ENCODE assay signal across 29 mouse cellular contexts in the genomic region with DNA sequence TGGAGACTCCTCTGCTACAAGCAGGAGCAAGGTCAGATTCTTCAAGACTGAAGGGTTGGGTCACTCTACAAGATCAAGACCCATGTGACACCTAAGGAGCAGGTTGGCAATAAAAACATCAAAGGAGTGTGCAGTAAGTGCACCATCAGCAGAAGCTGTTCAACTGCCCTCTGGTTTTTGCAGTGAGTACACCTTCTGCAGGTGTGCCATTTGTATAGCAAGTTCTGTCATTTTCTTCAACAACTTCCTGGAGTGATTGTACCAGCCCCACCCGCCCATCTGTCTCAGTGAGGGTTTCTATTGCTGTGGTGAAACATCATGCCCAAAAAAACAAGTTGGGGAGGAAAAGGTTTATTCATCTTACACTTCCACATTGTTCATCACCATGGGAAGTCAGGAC. TPM values are rescaled to one million over a fixed set of nuclear protein-coding genes. Genes with fewer than 3 reads are reported as not detected.
DNase-seq lines count a peak whose midpoint lies in the region; ATAC-seq lines count a peak whose summit lies in the region.
"Had no signal": no experiment of that assay in that cellular context is flagged by ENCODE, and none has a peak within 500 bp of the region (broad histone marks: within the 10 kb centered on the region; RNA-seq: fewer than 3 reads in every experiment).

No protein-coding gene starts in this region.

- no peaks in the 10 kb centered on the region for H3K36me3 ChIP-seq in forebrain, embryonic 14.5 days (ENCODE audit: control insufficient read depth, insufficient read depth, low read length)
- no peaks in the 10 kb centered on the region for H3K36me3 ChIP-seq in forebrain, embryonic 12.5 days (replicated peaks)
- H3K36me3 ChIP-seq in intestine, embryonic 16.5 days (ENCODE audit: control insufficient read depth, insufficient read depth, low read length), result no peaks in the 10 kb centered on the region
- H3K36me3 ChIP-seq: embryonic facial prominence, embryonic 10.5 days; embryonic facial prominence, embryonic 15.5 days; G1E; heart, embryonic 15.5 days; hindbrain, embryonic 12.5 days; liver, embryonic 12.5 days; neural tube, embryonic 15.5 days; stomach, embryonic 15.5 days had no signal

- no peak overlapping the region for H3K4me3 ChIP-seq in forebrain, embryonic 14.5 days (ENCODE audit: low read depth, low read length)
- H3K4me3 ChIP-seq in forebrain, embryonic 12.5 days (replicated peaks), result no peak overlapping the region
- H3K4me3 ChIP-seq in intestine, embryonic 16.5 days (ENCODE audit: low read length), result no peak overlapping the region
- H3K4me3 ChIP-seq: embryonic facial prominence, embryonic 10.5 days; embryonic facial prominence, embryonic 15.5 days; heart, embryonic 15.5 days; hindbrain, embryonic 12.5 days; liver, embryonic 12.5 days; megakaryocyte, embryonic 14.5 days; neural tube, embryonic 15.5 days; stomach, embryonic 15.5 days had no signal

- H3K27me3 ChIP-seq in forebrain, embryonic 14.5 days (replicated peaks; ENCODE audit: control insufficient read depth, insufficient read depth, low read length), result no peaks in the 10 kb centered on the region
- H3K27me3 ChIP-seq in forebrain, embryonic 12.5 days, result no peaks in the 10 kb centered on the region
- H3K27me3 ChIP-seq in intestine, embryonic 16.5 days (replicated peaks; ENCODE audit: control insufficient read depth, insufficient read depth, low read length), result no peaks in the 10 kb centered on the region
- H3K27me3 ChIP-seq: embryonic facial prominence, embryonic 15.5 days; heart, embryonic 15.5 days; hindbrain, embryonic 12.5 days; liver, embryonic 12.5 days; megakaryocyte, embryonic 14.5 days; neural tube, embryonic 15.5 days; stomach, embryonic 15.5 days had no signal

- no peak overlapping the region for H3K9ac ChIP-seq in forebrain, embryonic 14.5 days (ENCODE audit: low read length)
- H3K9ac ChIP-seq in forebrain, embryonic 12.5 days, result no peak overlapping the region
- no peak overlapping the region for H3K9ac ChIP-seq in intestine, embryonic 16.5 days (ENCODE audit: low read depth, low read length)
- H3K9ac ChIP-seq: embryonic facial prominence, embryonic 15.5 days; heart, embryonic 15.5 days; hindbrain, embryonic 12.5 days; liver, embryonic 12.5 days; liver, postnatal 0 days; neural tube, embryonic 15.5 days; stomach, embryonic 15.5 days had no signal

- H3K4me2 ChIP-seq in forebrain, embryonic 14.5 days (ENCODE audit: low read length), result no peak overlapping the region
- H3K4me2 ChIP-seq in forebrain, embryonic 12.5 days, result no peak overlapping the region
- H3K4me2 ChIP-seq in intestine, embryonic 16.5 days (ENCODE audit: low read depth, low read length), result no peak overlapping the region
- H3K4me2 ChIP-seq: embryonic facial prominence, embryonic 15.5 days; heart, embryonic 15.5 days; hindbrain, embryonic 12.5 days; liver, embryonic 12.5 days; neural tube, embryonic 15.5 days; stomach, embryonic 15.5 days had no signal

- WGBS in forebrain, embryonic 14.5 days, result 81% methylated on average over 1 of the region's 1 CpGs
- WGBS in forebrain, embryonic 12.5 days, result 82% methylated on average over 1 of the region's 1 CpGs
- WGBS in intestine, embryonic 16.5 days, result 75% methylated on average over 1 of the region's 1 CpGs

- no peak for DNase-seq in forebrain, embryonic 14.5 days (ENCODE audit: low spot score)
- DNase-seq in ZHBTc4 (ENCODE audit: low read depth, low spot score) (peak; percentile 33), adipocyte (ENCODE audit: low spot score) (no peak)
- DNase-seq in thymus, postnatal 10 days (ENCODE audit: low spot score in 2 of 2), result peak; percentile 48 to 54
- DNase-seq in natural killer cell, adult 2 months (ENCODE audit: low spot score in 2 of 2), result no peak
- no peak for DNase-seq in cerebellum, postnatal 4 days (ENCODE audit: low spot score in 2 of 2)
- DNase-seq: adrenal gland, postnatal 25 days; cerebellum, adult 11-12 months; cerebellum, postnatal 14 days; heart, postnatal 36 days; kidney, adult 11 months; kidney, postnatal 4 days; liver, postnatal 0 days; lung, postnatal 4 days; midbrain, embryonic 14.5 days; right cerebral cortex, postnatal 25 days had no signal

- H3K27ac ChIP-seq in forebrain, embryonic 14.5 days (ENCODE audit: low read depth, low read length), result peak overlapping the region; percentile 66; the same call in 1 of the 2 replicates
- no peak overlapping the region for H3K27ac ChIP-seq in forebrain, embryonic 12.5 days
- H3K27ac ChIP-seq in intestine, embryonic 16.5 days (ENCODE audit: low read length), result no peak overlapping the region
- H3K27ac ChIP-seq: embryonic facial prominence, embryonic 10.5 days; embryonic facial prominence, embryonic 15.5 days; heart, embryonic 15.5 days; hindbrain, embryonic 12.5 days; hindbrain, postnatal 0 days; kidney, postnatal 0 days; liver, embryonic 12.5 days; neural tube, embryonic 15.5 days; stomach, embryonic 15.5 days had no signal

- H3K9me3 ChIP-seq in forebrain, embryonic 14.5 days (replicated peaks; ENCODE audit: control insufficient read depth, low read length), result no peaks in the 10 kb centered on the region
- H3K9me3 ChIP-seq in forebrain, embryonic 12.5 days, result 0 out of 2 replicates have a peak, but pooled peaks cover 4% of the 10 kb centered on the region
- H3K9me3 ChIP-seq in intestine, embryonic 16.5 days (ENCODE audit: control insufficient read depth, low read length), result no peaks in the 10 kb centered on the region
- H3K9me3 ChIP-seq: embryonic facial prominence, embryonic 15.5 days; heart, embryonic 15.5 days; liver, embryonic 12.5 days; neural tube, embryonic 15.5 days; stomach, embryonic 15.5 days had no signal

- H3K4me1 ChIP-seq in forebrain, embryonic 14.5 days (ENCODE audit: control insufficient read depth, insufficient read depth, low read length), result peaks cover 30% of the 10 kb centered on the region
- peaks cover 21% of the 10 kb centered on the region for H3K4me1 ChIP-seq in forebrain, embryonic 12.5 days
- H3K4me1 ChIP-seq in intestine, embryonic 16.5 days (ENCODE audit: control insufficient read depth, insufficient read depth, low read length), result peaks cover 22% of the 10 kb centered on the region
- H3K4me1 ChIP-seq: megakaryocyte, embryonic 14.5 days had no signal

- ATAC-seq in forebrain, embryonic 14.5 days, result no peak
- no peak for ATAC-seq in forebrain, embryonic 12.5 days (ENCODE audit: low FRiP score)
- ATAC-seq in intestine, embryonic 16.5 days, result peak; percentile 72
- ATAC-seq: hindbrain, postnatal 0 days; liver, embryonic 12.5 days; liver, postnatal 0 days had no signal

RNA-seq across cellular contexts. Expression of a gene that starts 27.1 kb away (rescaled TPM):
- 43.8 and 50.8 TPM in 2 replicates for polyA plus RNA-seq in forebrain, embryonic 14.5 days (2014; fragmentation: Nextera tagmentation; extraction: Ambion mirVana)
- polyA plus RNA-seq in forebrain, embryonic 12.5 days (2016; fragmentation: Nextera tagmentation; extraction: Ambion mirVana), result 41.8 and 45.4 TPM in 2 replicates
- 34.4 and 38.6 TPM in 2 replicates for polyA plus RNA-seq in intestine, embryonic 16.5 days (2015; fragmentation: Nextera tagmentation; extraction: Ambion mirVana)

Comparison
In these comparisons a context has a peak if more than half of its experiments do, and no peak if none do; other contexts are left out.
1. DNase-seq: peak in ZHBTc4 (single experiment) and thymus, postnatal 10 days (2 of 2); none in forebrain, embryonic 14.5 days (single experiment), adipocyte (single experiment), natural killer cell, adult 2 months (0 of 2) and cerebellum, postnatal 4 days (0 of 2).